Mouse (Mus musculus) olfactory bulb, adult 2 months (tissue): ENCODE data around the gene Daam1.

Experiments
- CTCF ChIP-seq: fragments of 200-500 bp; IDR thresholded peaks from 2 replicates; pipeline ENCODE4 v1.5.1; 2012; ENCODE audit warnings: low read depth, mild to moderate bottlenecking, low read length, moderate library complexity; ENCODE audit not compliant: insufficient read depth
- POLR2A ChIP-seq: fragments of 200-500 bp; IDR thresholded peaks from 2 replicates; pipeline ENCODE4 v1.6.1; 2012; ENCODE audit warnings: mild to moderate bottlenecking, low read depth, low read length, moderate library complexity; ENCODE audit not compliant: insufficient read depth

DNA sequence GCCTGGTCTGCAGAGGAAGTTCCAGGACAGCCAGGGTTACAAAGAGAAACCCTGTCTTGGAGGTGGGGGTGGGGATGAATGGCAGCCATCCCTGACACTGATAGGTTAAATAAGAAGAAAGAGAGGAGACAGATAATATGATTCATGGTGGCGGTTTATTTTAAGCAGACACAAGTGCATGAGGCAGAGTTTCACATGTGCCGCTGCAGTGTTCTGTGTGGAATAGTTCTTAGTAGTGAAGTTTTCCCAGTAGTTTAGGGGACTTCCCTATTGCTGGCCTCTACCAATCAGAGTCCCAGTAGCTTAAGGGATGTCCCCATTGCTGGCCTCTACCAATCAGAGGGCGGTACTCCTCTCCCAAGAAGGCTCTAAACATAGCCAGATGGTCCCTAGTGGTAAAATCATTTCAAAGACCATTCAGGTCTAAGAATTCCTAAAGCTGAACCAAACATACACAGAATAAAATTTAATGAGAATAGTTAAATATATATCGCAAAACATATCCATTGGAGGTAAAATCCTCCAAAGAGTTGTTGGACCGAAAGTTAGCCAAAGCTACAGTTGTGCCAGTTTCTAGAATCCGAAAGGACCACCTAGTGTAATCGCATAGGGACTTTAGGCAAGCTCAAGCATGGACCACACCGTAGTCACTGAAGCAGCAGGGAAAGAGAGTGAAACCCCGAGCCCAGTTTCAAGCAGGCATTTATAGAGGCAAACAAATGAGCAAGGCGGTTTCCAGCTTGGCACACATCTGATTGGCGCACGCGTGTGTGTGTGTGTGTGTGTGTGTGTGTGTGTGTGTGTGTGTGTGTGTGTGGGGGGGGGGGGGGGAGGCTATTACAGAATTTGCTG, 178.4 kb downstream of the Daam1 start:
- TF ChIP-seq CTCF (no peak), POLR2A (no peak)
